Mouse (Mus musculus) mammary gland, adult 2 months (tissue): ENCODE results near the gene Zfp871. TPM values are rescaled to one million over a fixed set of nuclear protein-coding genes. Genes with fewer than 3 reads are reported as not detected.

Experiments used
- polyA plus RNA-seq: library from polyadenylated mRNA; depleted of rRNA; stranded (reverse); fragments of >200 nt; gene quantifications from 2 replicates; pipeline ENCODE4 v1.2.3, GENCODE M21; 2012; ENCODE audit warnings: low replicate concordance; rRNA removed

The Zfp871 gene
- polyA plus RNA-seq: 8.4 and 20.7 TPM in 2 replicates

GRCm38 (mm10) chr17:32788094-32788559, at the start of gene Zfp871:
Gene Zfp871, minus strand, starts transcription at chr17:32788287.

GRCm38 (mm10) chr17:32829540-32830417, 41.7 kb upstream of the Zfp871 start, which contains the start of gene Zfp799:
Gene Zfp799, minus strand, starts transcription at chr17:32830261.

GRCm38 (mm10) chr17:32809544-32810374, 21.7 kb upstream of the Zfp871 start, which contains the start of gene Zfp811:
Gene Zfp811, minus strand, starts transcription at chr17:32809931.

Other genes with a start within 250 kb of the Zfp871 start
- 0.30 TPM in 1 of 2 replicates, not detected in the other for gene Cyp4f37, start 167.0 kb downstream of the Zfp871 start, polyA plus RNA-seq
- gene Cyp4f40, start 129.4 kb downstream of the Zfp871 start, polyA plus RNA-seq: not detected in 2 replicates
- 1.8 and 2.5 TPM in 2 replicates for gene Cyp4f15, start 102.7 kb downstream of the Zfp871 start, polyA plus RNA-seq
- 0.11 and 0.19 TPM in 2 replicates for gene Zfp811, start 21.6 kb upstream of the Zfp871 start, polyA plus RNA-seq
- 2.9 and 4.8 TPM in 2 replicates for gene Zfp799, start 42.0 kb upstream of the Zfp871 start, polyA plus RNA-seq
- 0.50 and 1.4 TPM in 2 replicates for gene Zfp870, start 103.4 kb upstream of the Zfp871 start, polyA plus RNA-seq
- gene Cyp4f14, start 129.1 kb upstream of the Zfp871 start, polyA plus RNA-seq: 0.37 and 1.3 TPM in 2 replicates
- gene Cyp4f13, start 159.1 kb upstream of the Zfp871 start, polyA plus RNA-seq: 53.0 and 79.9 TPM in 2 replicates
- gene Zfp472, start 177.5 kb upstream of the Zfp871 start, polyA plus RNA-seq: 0.31 and 1.7 TPM in 2 replicates
- gene Zfp952, start 204.8 kb upstream of the Zfp871 start, polyA plus RNA-seq: 2.3 and 5.2 TPM in 2 replicates
- 0.27 and 0.80 TPM in 2 replicates for gene Zfp763, start 245.1 kb upstream of the Zfp871 start, polyA plus RNA-seq